Mouse (Mus musculus) myocyte (in vitro differentiated cells): ENCODE measurements around the gene Gmds.

ENCODE experiments used
- MAX ChIP-seq: IDR thresholded peaks from one replicate; pipeline ENCODE4 v1.6.1; 2011; ENCODE audit warnings: low read depth, mild to moderate bottlenecking, control low read depth
- MYOD1 ChIP-seq, 3 experiments: IDR thresholded peaks; one replicate each; pipeline ENCODE4 v1.6.1; 2011; ENCODE audit warnings: control low read depth in 2 of 3, low read depth in 2 of 3, mild to moderate bottlenecking in 2 of 3, moderate library complexity in 1 of 3; ENCODE audit not compliant: insufficient read length in 2 of 3, control insufficient read depth in 1 of 3
- MYOG ChIP-seq, 3 experiments: IDR thresholded peaks; one replicate each; pipeline ENCODE4 v1.6.1; 2011; ENCODE audit warnings: control low read depth in 2 of 3, low read depth in 2 of 3, mild to moderate bottlenecking in 2 of 3; ENCODE audit not compliant: insufficient read length in 2 of 3, control insufficient read depth in 1 of 3, insufficient read depth in 1 of 3
- POLR2A ChIP-seq: IDR thresholded peaks from one replicate; pipeline ENCODE4 v1.6.1; 2011; ENCODE audit warnings: low read depth, mild to moderate bottlenecking, control low read depth, moderate library complexity; ENCODE audit not compliant: insufficient read length
- POLR2AphosphoS2 ChIP-seq: IDR thresholded peaks from one replicate; pipeline ENCODE4 v1.6.1; 2011; ENCODE audit warnings: low read depth, control low read depth; ENCODE audit not compliant: insufficient read length
- TCF12 ChIP-seq: IDR thresholded peaks from one replicate; pipeline ENCODE4 v1.6.1; 2011; ENCODE audit warnings: mild to moderate bottlenecking, control low read depth; ENCODE audit not compliant: poor library complexity, insufficient read depth, severe bottlenecking

- no peak for TF ChIP-seq POLR2A
- TF ChIP-seq MAX = no peak
- no peak for TF ChIP-seq POLR2AphosphoS2
- no peak for TF ChIP-seq MYOD1 (IDR thresholded peaks at IDR 0.05; ENCODE audit: control insufficient read depth in 1 of 3, insufficient read length in 2 of 3, low read depth in 2 of 3)
- TF ChIP-seq MYOG (IDR thresholded peaks at IDR 0.05; ENCODE audit: control insufficient read depth in 1 of 3, insufficient read depth in 1 of 3, insufficient read length in 2 of 3, low read depth in 2 of 3) = no peak
- TF ChIP-seq TCF12 = no peak
Measured at GRCm38 (mm10) chr13:32267184-32267775, 71.3 kb downstream of the Gmds start.
